Comparison of ENCODE assay signal across 23 mouse cellular contexts in genomic region chrX:48456956-48457355, GRCm38 (mm10). TPM values are rescaled to one million over a fixed set of nuclear protein-coding genes. Genes with fewer than 3 reads are reported as not detected.
A peak's percentile ranks its signal among the peaks of the same experiment; 100 is the strongest.
DNase-seq lines count a peak whose midpoint lies in the region; TF ChIP-seq lines count a peak whose summit lies in the region.
"Had no signal": no experiment of that assay in that cellular context is flagged by ENCODE, and none has a peak within 500 bp of the region (broad histone marks: within the 10 kb centered on the region; RNA-seq: fewer than 3 reads in every experiment).

No protein-coding gene starts in this region.

- H3K36me3 ChIP-seq in heart, embryonic 10.5 days, result no peaks in the 10 kb centered on the region
- H3K36me3 ChIP-seq: embryonic facial prominence, embryonic 10.5 days; embryonic facial prominence, embryonic 13.5 days; forebrain, embryonic 10.5 days; hindbrain, embryonic 10.5 days; hindbrain, embryonic 13.5 days; intestine, embryonic 15.5 days had no signal

- no peak for TF ChIP-seq CTCF in embryonic fibroblast, embryonic 13.5 days (IDR thresholded peaks at IDR 0.05; ENCODE audit: borderline replicate concordance, insufficient read depth, low read length)

- no peak for TF ChIP-seq POLR2A in embryonic fibroblast, embryonic 13.5 days (IDR thresholded peaks at IDR 0.05; ENCODE audit: low read depth, low read length)

- DNase-seq in heart, embryonic 10.5 days (ENCODE audit: low spot score), result no peak
- DNase-seq in heart, postnatal 10 days, result no peak
- DNase-seq in thymus, postnatal 14 days, result peak; percentile 24
- no peak for DNase-seq in thymus, postnatal 0 days (ENCODE audit: low spot score)
- DNase-seq in right cerebral cortex, postnatal 14 days, result no peak
- DNase-seq: adrenal gland, postnatal 14 days; cerebellum, adult 11 months; cerebellum, adult 2 months; cerebellum, adult 9-11 months; cerebellum, postnatal 36 days; embryo, embryonic 11 days; gastrocnemius, postnatal 10 days; gastrocnemius, postnatal 36 days; kidney, adult 11 months; kidney, adult 8-10 months had no signal

- H3K4me3 ChIP-seq in heart, embryonic 10.5 days, result no peak overlapping the region
- no peak overlapping the region for H3K4me3 ChIP-seq in embryonic fibroblast, embryonic 13.5 days (ENCODE audit: insufficient read depth, low read length)
- H3K4me3 ChIP-seq: embryonic facial prominence, embryonic 10.5 days; embryonic facial prominence, embryonic 13.5 days; forebrain, embryonic 10.5 days; forebrain, embryonic 13.5 days; hindbrain, embryonic 10.5 days; hindbrain, embryonic 13.5 days; intestine, embryonic 15.5 days had no signal

- 62% methylated on average over 6 of the region's 6 CpGs for WGBS in heart, embryonic 10.5 days

- peaks cover 37% of the 10 kb centered on the region for H3K27me3 ChIP-seq in heart, embryonic 10.5 days (ENCODE audit: insufficient read depth, poor library complexity, severe bottlenecking)
- H3K27me3 ChIP-seq: intestine, embryonic 15.5 days had no signal

- H3K27ac ChIP-seq in heart, embryonic 10.5 days, result peak overlapping the region; percentile 42; the same call in 1 of the 2 replicates
- peak overlapping the region; percentile 19; the same call in 1 of the 2 replicates for H3K27ac ChIP-seq in embryonic fibroblast, embryonic 13.5 days (ENCODE audit: insufficient read depth, low read length)
- H3K27ac ChIP-seq: embryonic facial prominence, embryonic 10.5 days; embryonic facial prominence, embryonic 13.5 days; forebrain, embryonic 10.5 days; forebrain, embryonic 13.5 days; hindbrain, embryonic 10.5 days; hindbrain, embryonic 13.5 days; intestine, embryonic 15.5 days had no signal

- no peaks in the 10 kb centered on the region for H3K9me3 ChIP-seq in heart, embryonic 10.5 days
- H3K9me3 ChIP-seq: embryonic facial prominence, embryonic 13.5 days; forebrain, embryonic 13.5 days; hindbrain, embryonic 10.5 days; hindbrain, embryonic 13.5 days; intestine, embryonic 15.5 days had no signal

- H3K4me1 ChIP-seq in heart, embryonic 10.5 days, result peaks cover 12% of the 10 kb centered on the region; the same call in 1 of the 2 replicates
- peaks cover 2% of the 10 kb centered on the region for H3K4me1 ChIP-seq in embryonic fibroblast, embryonic 13.5 days (ENCODE audit: control insufficient read depth, insufficient read depth, low read length)
- H3K4me1 ChIP-seq: embryonic facial prominence, embryonic 13.5 days; forebrain, embryonic 13.5 days had no signal

- intact Hi-C loops in heart, postnatal 10 days (cut with DNase I), result no loop called here

RNA-seq across cellular contexts. Expression of gene Elf4, which starts 6.0 kb away (rescaled TPM):
- 9.9 and 15.7 TPM in 2 replicates for polyA plus RNA-seq in heart, embryonic 10.5 days (2016; fragmentation: Nextera tagmentation; extraction: Ambion mirVana)
- 10 to 100 TPM; 15.3 to 16.7 TPM for total RNA-seq in heart, postnatal 10 days (2021)
- polyA plus RNA-seq in thymus, postnatal 0 days (2015; fragmentation: Nextera tagmentation; extraction: Ambion mirVana), result 9.9 TPM in 2 replicates
- polyA plus RNA-seq in embryonic fibroblast, embryonic 13.5 days (2011; ENCODE audit: insufficient read length, low read depth, missing spikeins), result 27.1 and 30.6 TPM in 2 replicates

RNA-seq across cellular contexts. Expression of gene Aifm1, which starts 56.4 kb away (rescaled TPM):
- polyA plus RNA-seq in heart, embryonic 10.5 days (2016; fragmentation: Nextera tagmentation; extraction: Ambion mirVana), result 108 and 118 TPM in 2 replicates
- 10 to 100 TPM; 92.5 to 97.6 TPM for total RNA-seq in heart, postnatal 10 days (2021)
- 53.4 and 53.8 TPM in 2 replicates for polyA plus RNA-seq in thymus, postnatal 0 days (2015; fragmentation: Nextera tagmentation; extraction: Ambion mirVana)
- 32.0 and 33.7 TPM in 2 replicates for polyA plus RNA-seq in embryonic fibroblast, embryonic 13.5 days (2011; ENCODE audit: insufficient read length, low read depth, missing spikeins)
